ENCODE assay signal across 9 mouse cellular contexts in genomic region chr9:57537728-57538181, GRCm38 (mm10). TPM values are rescaled to one million over a fixed set of nuclear protein-coding genes. Genes with fewer than 3 reads are reported as not detected.
DNase-seq lines count a peak whose midpoint lies in the region; ATAC-seq lines count a peak whose summit lies in the region.
"Had no signal": no experiment of that assay in that cellular context is flagged by ENCODE, and none has a peak within 500 bp of the region (broad histone marks: within the 10 kb centered on the region; RNA-seq: fewer than 3 reads in every experiment).

No protein-coding gene starts in this region.

- H3K9me3 ChIP-seq in hindbrain, embryonic 13.5 days = no peaks in the 10 kb centered on the region
- H3K9me3 ChIP-seq in midbrain, embryonic 10.5 days (replicated peaks) = no peaks in the 10 kb centered on the region

- H3K4me3 ChIP-seq in hindbrain, embryonic 13.5 days = peak overlapping the region; percentile 71
- H3K4me3 ChIP-seq in midbrain, embryonic 10.5 days = peak overlapping the region; percentile 93

- DNase-seq in adrenal gland, postnatal 25 days = peak; percentile 25
- DNase-seq in adrenal gland, adult 8-10 months = no peak
- DNase-seq in right cerebral cortex, postnatal 25 days = peak; percentile 42
- DNase-seq in right cerebral cortex, postnatal 36 days (ENCODE audit: low spot score in 2 of 2) = no peak
- DNase-seq in midbrain, embryonic 10.5 days (ENCODE audit: low spot score) = no peak
- DNase-seq in retina, postnatal 1 day = no peak
- no peak for DNase-seq in right cerebral cortex, postnatal 14 days

- 1% methylated on average over 24 of the region's 24 CpGs for WGBS in hindbrain, embryonic 13.5 days
- 0% methylated on average over 24 of the region's 24 CpGs for WGBS in midbrain, embryonic 10.5 days

- H3K4me1 ChIP-seq in hindbrain, embryonic 13.5 days (replicated peaks) = peaks cover 26% of the 10 kb centered on the region
- peaks cover 27% of the 10 kb centered on the region for H3K4me1 ChIP-seq in midbrain, embryonic 10.5 days

- peaks cover 50% of the 10 kb centered on the region for H3K36me3 ChIP-seq in hindbrain, embryonic 13.5 days
- peaks cover 65% of the 10 kb centered on the region for H3K36me3 ChIP-seq in midbrain, embryonic 10.5 days

- H3K4me2 ChIP-seq in hindbrain, embryonic 13.5 days = peak overlapping the region; percentile 78

- H3K27me3 ChIP-seq in hindbrain, embryonic 13.5 days = no peaks in the 10 kb centered on the region
- H3K27me3 ChIP-seq in midbrain, embryonic 10.5 days (ENCODE audit: low read depth, poor library complexity, severe bottlenecking) = no peaks in the 10 kb centered on the region

- H3K9ac ChIP-seq in hindbrain, embryonic 13.5 days = peak overlapping the region; percentile 91

- ATAC-seq in hindbrain, embryonic 13.5 days (ENCODE audit: low FRiP score) = peak; percentile 80

- H3K27ac ChIP-seq in hindbrain, embryonic 13.5 days = peak overlapping the region; percentile 89
- peak overlapping the region; percentile 95 for H3K27ac ChIP-seq in midbrain, embryonic 10.5 days (replicated peaks)

RNA-seq across cellular contexts. Expression of gene Fam219b, which starts 0.4 kb away (rescaled TPM):
- 25.2 and 29.2 TPM in 2 replicates for total RNA-seq in adrenal gland, postnatal 25 days (2021)
- total RNA-seq in adrenal gland, adult 8-10 months (2022) = 10 to 100 TPM; 25.5 to 34.9 (median 31.0) TPM
- 21.6 and 22.4 TPM in 2 replicates for polyA plus RNA-seq in hindbrain, embryonic 13.5 days (2015; fragmentation: Nextera tagmentation; extraction: Ambion mirVana)
- 16.8 and 19.4 TPM in 2 replicates for polyA plus RNA-seq in midbrain, embryonic 10.5 days (2016; fragmentation: Nextera tagmentation; extraction: Ambion mirVana)

RNA-seq across cellular contexts. Expression of gene Mpi, which starts 14.8 kb away (rescaled TPM):
- 37.2 and 46.9 TPM in 2 replicates for total RNA-seq in adrenal gland, postnatal 25 days (2021)
- total RNA-seq in adrenal gland, adult 8-10 months (2022) = 10 to 100 TPM; 35.5 to 66.3 (median 46.1) TPM
- 67.9 and 75.2 TPM in 2 replicates for polyA plus RNA-seq in hindbrain, embryonic 13.5 days (2015; fragmentation: Nextera tagmentation; extraction: Ambion mirVana)
- polyA plus RNA-seq in midbrain, embryonic 10.5 days (2016; fragmentation: Nextera tagmentation; extraction: Ambion mirVana) = 64.7 and 74.4 TPM in 2 replicates

RNA-seq across cellular contexts. Expression of gene Cox5a, which starts 16.7 kb away (rescaled TPM):
- 410 and 447 TPM in 2 replicates for total RNA-seq in adrenal gland, postnatal 25 days (2021)
- total RNA-seq in adrenal gland, adult 8-10 months (2022) = 100 to 1,000 TPM; 236 to 400 (median 335) TPM
- polyA plus RNA-seq in hindbrain, embryonic 13.5 days (2015; fragmentation: Nextera tagmentation; extraction: Ambion mirVana) = 875 and 879 TPM in 2 replicates
- polyA plus RNA-seq in midbrain, embryonic 10.5 days (2016; fragmentation: Nextera tagmentation; extraction: Ambion mirVana) = 705 and 737 TPM in 2 replicates

RNA-seq across cellular contexts. Expression of gene Scamp2, which starts 23.0 kb away (rescaled TPM):
- total RNA-seq in adrenal gland, postnatal 25 days (2021) = 54.6 and 67.0 TPM in 2 replicates
- 10 to 100 TPM; 62.3 to 78.5 (median 71.9) TPM for total RNA-seq in adrenal gland, adult 8-10 months (2022)
- polyA plus RNA-seq in hindbrain, embryonic 13.5 days (2015; fragmentation: Nextera tagmentation; extraction: Ambion mirVana) = 56.9 and 58.8 TPM in 2 replicates
- 52.4 and 58.9 TPM in 2 replicates for polyA plus RNA-seq in midbrain, embryonic 10.5 days (2016; fragmentation: Nextera tagmentation; extraction: Ambion mirVana)

RNA-seq across cellular contexts. Expression of gene Rpp25, which starts 33.9 kb away (rescaled TPM):
- 5.0 and 6.5 TPM in 2 replicates for total RNA-seq in adrenal gland, postnatal 25 days (2021)
- 1 to 10 TPM; 3.8 to 9.1 (median 5.3) TPM for total RNA-seq in adrenal gland, adult 8-10 months (2022)
- polyA plus RNA-seq in hindbrain, embryonic 13.5 days (2015; fragmentation: Nextera tagmentation; extraction: Ambion mirVana) = 15.6 and 16.2 TPM in 2 replicates
- 2.5 and 9.3 TPM in 2 replicates for polyA plus RNA-seq in midbrain, embryonic 10.5 days (2016; fragmentation: Nextera tagmentation; extraction: Ambion mirVana)
- total RNA-seq: hematopoietic stem cell, adult 5-6 weeks had no signal

Comparison
In these comparisons a context has a peak if more than half of its experiments do, and no peak if none do; other contexts are left out.
1. DNase-seq: peak in adrenal gland, postnatal 25 days (single experiment) and right cerebral cortex, postnatal 25 days (single experiment); none in adrenal gland, adult 8-10 months (single experiment), right cerebral cortex, postnatal 36 days (0 of 2), midbrain, embryonic 10.5 days (single experiment), retina, postnatal 1 day (single experiment) and right cerebral cortex, postnatal 14 days (single experiment).